Mouse (Mus musculus) ovary, postnatal 36 days (tissue): ENCODE measurements at regions not wholly inside any gene's neighbourhood (a gene's known extent, or its start where the extent isn't known, plus 50 kb on each side); places are given as distances from the start of the nearest gene placed in this dataset.

ENCODE experiments used
- DNase-seq: peaks from one replicate; pipeline ENCODE4 v3.0.0; 2022; ENCODE audit warnings: low spot score, mixed read lengths

GRCm38 (mm10) chr4:55817035-55817818 lies 285.0 kb upstream of the Klf4 start:
- no peak for DNase-seq

- DNase-seq = no peak
Observed at GRCm38 (mm10) chr4:55815832-55816231, 283.6 kb upstream of the Klf4 start.

DNA sequence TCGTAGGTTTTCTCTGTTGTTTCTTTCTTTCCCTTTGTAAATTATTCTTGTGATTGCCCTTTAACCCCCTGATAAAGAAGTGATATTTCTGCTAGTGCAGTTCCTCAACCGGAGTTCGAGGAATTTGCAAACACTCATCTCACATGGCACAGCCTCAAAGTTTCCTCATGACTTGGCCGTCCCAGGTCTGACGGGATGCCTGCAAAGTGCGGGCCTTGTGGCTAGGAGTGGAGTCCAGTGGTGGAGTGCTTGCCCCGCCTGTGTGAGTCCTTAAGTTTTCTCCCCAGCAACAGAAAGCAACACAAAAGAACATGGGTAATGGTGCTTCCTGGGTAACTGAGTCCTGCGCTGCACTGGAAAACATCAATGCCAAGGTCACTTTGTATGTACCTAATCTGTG lies 280.6 kb upstream of the Klf4 start:
- no peak for DNase-seq

- DNase-seq = no peak
Observed at GRCm38 (mm10) chr4:55811656-55812055, 279.4 kb upstream of the Klf4 start.

DNA sequence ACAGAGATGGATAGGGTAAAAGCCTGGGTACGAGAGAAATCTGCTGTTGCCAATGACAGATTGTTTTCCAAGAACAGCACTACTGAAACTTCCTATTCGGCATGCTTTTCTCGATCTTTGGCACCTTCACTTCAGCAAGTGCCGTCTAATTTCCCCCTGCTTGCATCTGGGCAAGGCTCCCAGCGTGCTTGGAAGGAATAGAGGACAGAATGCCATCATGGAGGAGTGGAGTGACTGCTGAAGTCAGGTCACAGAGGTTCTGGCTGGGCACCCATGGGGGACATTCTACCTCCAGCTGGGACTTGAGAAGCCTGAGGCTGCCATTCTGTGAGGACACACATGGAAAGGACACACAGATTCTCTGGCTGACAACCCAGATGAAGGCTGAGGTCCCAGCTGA lies 276.2 kb upstream of the Klf4 start:
- DNase-seq = no peak

- DNase-seq = no peak
Observed at GRCm38 (mm10) chr4:55806799-55807198, 274.5 kb upstream of the Klf4 start.

DNA sequence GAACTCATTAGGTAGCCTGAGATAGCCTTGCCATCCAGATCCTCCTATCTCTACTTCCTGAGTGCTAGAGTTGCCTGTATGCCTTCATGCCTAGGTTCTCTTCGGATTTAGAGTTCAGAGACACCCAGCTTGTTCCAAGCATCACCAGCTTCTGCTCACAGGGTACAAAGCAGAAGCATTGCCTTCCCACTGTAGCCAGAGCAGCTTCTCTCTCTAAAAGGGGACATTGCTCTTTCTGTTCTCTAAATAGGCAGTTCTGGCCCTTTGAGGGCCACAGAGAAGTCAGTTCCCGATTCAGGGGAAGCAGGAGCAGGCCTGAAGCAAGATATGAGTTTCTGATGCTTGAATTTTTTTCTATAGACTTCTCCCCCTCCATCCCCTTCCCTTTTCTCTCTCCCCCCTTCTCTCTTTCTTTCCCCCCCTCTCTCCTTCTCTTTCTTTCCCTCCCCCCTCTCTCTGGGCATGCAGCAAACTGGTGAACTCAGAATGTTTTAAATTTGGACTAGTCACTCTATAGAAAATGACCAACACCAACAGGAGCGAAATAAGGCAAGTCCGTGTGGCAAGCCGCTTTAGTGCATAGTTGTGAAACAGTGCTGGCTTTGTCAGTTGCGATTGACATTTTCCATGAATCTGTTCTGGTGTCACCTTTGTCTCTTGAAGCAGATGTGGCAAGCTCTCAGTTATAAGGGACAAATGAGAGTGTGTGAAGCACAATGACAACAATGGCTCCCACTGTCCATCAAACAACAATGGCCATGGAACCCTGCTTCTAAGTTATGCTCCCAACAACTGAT lies 273.2 kb upstream of the Klf4 start:
- DNase-seq = no peak

DNA sequence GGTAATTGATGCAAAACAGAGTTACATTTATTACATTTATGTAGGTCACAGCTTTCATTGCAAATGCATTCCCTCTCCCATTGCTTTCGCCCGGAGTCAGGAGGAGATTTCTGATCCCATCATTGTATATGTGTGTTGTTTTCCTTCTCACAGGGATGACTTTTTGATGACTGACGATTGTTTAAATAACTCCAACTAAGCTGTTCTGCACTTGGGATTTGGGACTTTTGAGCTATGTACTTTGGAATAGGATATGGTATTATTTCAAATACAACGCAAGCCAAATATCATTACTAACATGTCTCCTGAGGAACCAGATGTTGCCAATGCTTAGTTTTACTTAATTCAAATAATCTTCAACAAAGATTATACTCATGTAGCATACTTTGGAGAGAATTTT lies 269.8 kb upstream of the Klf4 start:
- DNase-seq = no peak

- no peak for DNase-seq
Observed at GRCm38 (mm10) chr4:55798099-55798498, 265.8 kb upstream of the Klf4 start.

DNA sequence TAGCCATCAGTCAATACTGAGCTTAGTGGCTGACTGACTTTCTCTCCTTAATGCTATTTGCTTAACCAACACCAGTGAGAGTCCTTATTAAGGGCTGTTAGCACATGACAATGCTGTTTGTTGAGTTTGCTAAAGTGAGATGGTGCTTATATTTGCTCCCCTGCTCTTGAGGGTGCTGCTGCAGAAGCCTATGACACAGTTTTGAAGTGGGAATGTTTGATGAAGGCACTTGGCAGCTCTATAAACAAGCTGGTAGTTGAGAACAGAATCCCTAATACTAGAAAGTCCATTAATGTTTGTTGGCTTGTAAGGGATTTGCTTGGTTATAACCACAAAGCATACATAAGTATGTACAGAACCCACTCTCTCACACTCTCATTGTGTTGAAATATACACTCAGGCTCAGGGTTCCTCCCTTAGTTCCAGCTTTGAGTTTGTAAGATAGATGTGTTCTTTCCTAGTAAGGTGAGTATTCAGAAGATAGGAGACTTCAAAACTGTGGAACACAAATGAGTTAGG lies 249.1 kb upstream of the Klf4 start:
- no peak for DNase-seq

DNA sequence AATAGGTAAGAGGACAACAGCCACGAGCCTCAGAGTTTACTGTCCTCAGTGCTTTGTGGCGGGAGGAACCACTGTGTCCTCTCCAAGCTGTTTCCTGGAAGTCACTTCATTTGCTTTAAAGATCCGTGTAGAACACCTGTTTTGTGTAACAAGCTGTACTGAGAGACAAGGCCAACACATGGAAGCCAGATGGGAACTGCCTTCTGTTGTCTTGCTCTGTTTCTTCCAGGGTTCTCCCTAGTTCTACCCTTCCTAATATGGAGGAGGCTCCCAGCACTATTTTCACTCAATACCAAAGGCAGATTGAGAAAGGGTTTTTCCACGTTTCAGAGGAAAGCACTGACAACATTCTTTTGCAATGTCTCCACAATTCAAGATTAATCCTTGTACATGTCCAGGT lies 247.3 kb upstream of the Klf4 start:
- DNase-seq = no peak

- no peak for DNase-seq
Observed at GRCm38 (mm10) chr4:55775858-55776257, 243.6 kb upstream of the Klf4 start.

DNA sequence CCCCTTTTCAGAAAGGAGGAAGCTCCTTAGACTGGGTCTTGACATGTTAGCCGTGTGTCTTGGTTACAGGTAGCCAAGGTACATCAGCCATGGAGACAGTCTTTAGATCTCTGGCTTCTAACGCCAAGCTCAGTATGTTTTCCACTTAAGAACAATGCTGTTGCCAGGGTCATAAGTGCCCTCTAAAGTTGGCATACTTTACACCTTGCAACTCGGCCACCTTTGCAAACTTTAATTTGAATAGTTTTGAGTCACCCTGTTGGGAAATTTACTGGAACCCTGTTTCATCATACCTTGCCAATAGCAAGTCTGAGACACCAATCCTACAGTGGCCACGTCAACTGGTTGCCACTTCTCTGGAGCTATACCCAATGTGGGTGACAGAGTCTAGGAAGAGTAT lies 242.3 kb upstream of the Klf4 start:
- no peak for DNase-seq

DNA sequence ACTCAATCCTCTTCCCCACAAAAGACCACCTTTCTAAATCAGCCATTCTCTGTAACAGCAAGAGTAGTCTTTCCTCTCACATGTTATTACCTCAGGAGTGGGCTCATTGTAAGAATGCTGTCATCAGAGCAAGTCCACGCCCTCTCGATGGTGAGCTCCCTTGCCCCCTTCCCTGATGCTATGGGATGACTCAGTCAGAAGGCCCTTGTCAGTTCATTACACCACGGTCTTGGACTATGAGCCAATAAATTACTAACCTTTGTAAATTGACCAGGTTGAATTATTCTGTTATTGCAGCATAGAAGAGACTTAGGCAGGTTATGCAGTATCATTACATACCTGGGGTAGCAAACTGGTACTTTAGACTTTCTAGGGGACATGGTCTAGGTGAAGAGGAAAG lies 237.4 kb upstream of the Klf4 start:
- DNase-seq = no peak

- no peak for DNase-seq
Observed at GRCm38 (mm10) chr4:55768325-55768724, 236.1 kb upstream of the Klf4 start.

- no peak for DNase-seq
Observed at GRCm38 (mm10) chr4:55767133-55767532, 234.9 kb upstream of the Klf4 start.

DNA sequence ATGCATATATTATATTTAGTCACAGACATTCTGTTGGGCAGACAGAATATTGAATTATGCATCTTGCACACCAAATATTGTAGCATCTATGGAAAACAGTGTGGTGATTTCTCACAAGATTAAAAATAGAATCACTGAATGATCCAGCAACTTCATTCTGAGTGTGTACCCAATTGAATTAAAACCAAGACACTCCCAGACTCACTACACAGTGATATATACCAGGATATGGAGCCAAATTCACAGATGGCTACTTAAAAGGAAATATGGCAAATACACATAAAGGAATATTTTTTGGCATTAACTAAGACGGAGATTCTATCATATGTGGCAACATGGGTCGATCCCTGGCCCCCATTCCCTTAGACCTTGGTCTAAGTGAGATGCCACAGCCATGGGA lies 233.5 kb upstream of the Klf4 start:
- no peak for DNase-seq

GRCm38 (mm10) chr4:55763112-55763511 lies 230.8 kb upstream of the Klf4 start:
- no peak for DNase-seq

DNA sequence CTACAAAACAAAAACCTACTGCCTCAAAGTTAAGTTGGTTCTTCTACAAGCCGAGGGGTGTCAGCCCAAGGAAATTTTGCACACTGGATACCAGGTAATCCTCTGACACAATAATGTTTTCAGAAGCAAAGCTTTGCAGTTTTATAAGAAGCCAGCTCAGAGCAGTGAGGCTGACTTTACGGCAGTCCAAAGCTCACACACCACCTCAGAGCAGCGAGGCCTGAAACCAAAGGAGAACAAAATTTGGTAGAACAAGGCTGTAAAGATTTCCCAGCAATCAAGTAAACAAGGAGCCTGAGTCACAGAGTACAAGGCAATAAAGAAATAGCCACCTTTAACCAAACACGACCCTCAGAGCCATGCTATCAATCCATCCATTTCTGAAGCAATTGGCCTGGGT lies 230.1 kb upstream of the Klf4 start:
- no peak for DNase-seq

DNA sequence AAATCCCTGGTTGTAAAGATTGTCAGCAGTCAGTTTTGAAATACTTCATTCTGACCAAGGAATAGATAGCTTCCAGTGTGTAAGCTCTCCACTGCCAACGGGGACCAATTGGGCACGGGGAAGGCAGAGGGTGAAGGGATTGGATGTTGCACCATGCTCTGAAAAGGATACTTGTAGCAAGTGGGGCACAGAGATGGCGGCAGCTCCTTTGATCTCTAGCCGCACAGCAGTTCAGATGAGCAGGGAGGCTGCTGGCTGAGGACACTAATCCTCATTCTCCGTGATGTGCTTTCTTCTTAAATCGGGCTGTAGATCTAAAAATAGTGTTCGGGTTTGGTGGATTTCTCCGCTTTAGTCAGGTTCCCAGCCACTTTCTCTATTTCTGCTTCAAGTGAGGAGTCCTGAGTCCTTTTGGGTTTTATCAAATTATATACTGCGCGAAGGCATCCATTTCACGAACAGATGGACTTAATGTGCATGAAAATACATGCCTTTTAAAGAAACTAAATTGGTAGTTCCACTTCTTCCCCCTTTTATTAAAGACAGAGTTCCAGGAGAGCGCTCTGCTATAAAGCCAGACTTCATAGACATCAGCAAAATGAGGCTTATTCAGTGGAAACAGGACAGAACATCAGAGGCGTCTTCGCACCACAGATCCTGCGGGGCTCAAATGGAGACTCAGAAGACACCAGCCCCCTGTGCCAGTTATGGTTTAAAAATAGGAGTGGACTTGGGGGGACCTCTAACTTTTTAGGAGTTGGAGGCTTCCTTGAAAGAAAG lies 225.1 kb upstream of the Klf4 start:
- DNase-seq = no peak

DNA sequence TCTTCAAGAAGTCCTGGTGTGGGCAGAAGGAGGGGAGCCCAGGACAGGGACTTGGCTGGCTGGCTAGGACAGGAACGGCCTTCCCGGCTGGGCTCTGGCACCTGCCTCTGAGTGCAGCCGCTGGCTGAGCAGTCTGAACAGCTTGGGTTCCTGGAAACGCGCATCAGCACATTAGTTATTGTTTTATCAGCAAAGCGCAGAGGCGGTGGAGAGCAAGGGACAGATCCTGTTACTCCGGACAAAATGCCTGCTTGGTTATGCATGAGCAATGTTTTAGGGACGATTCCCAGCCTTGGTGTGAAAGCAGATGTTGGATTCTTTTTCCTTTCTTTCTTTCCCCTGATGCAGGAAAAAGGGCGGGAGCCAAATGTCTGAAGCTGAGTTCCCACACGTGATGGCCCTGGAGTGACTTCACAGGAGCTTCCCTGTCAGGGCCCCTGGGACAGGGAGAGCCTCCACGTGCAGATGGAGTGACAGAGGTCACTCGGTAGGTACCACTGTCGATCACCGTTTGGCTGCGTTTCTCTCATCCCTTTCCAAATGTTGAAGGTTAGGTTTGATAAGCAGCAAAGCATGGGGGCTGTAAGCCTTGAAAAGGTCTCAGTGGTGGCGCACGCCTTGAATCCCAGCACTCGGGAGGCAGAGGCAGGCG lies 217.8 kb upstream of the Klf4 start:
- peak; percentile 23 for DNase-seq

GRCm38 (mm10) chr4:55741355-55741754 lies 209.1 kb upstream of the Klf4 start:
- DNase-seq = no peak
